Mouse (Mus musculus) cerebellum, adult (tissue): Measurements from ENCODE around the gene Nkain2.

Source experiments
- ATAC-seq: cut with Nextera tagmentation; 2 replicates; pipeline ENCODE4 v1.9.2; 2017; ENCODE audit warnings: mild to moderate bottlenecking, moderate library complexity, mixed read lengths; ENCODE audit not compliant: insufficient number of reproducible peaks, low FRiP score, low TSS enrichment

Gene Nkain2

GRCm38 (mm10) chr10:32594998-32595397, 295.3 kb downstream of the Nkain2 start:
- no peak for ATAC-seq

- ATAC-seq, result no peak
These were observed 313.0 kb downstream of the Nkain2 start for GRCm38 (mm10) chr10:32577276-32577580.

- no peak for ATAC-seq
These were observed 313.5 kb downstream of the Nkain2 start for GRCm38 (mm10) chr10:32576559-32577275.

- no peak for ATAC-seq
These were observed 332.6 kb downstream of the Nkain2 start for GRCm38 (mm10) chr10:32557673-32558072.

- ATAC-seq, result no peak
These were observed 354.2 kb downstream of the Nkain2 start for GRCm38 (mm10) chr10:32536057-32536456.

GRCm38 (mm10) chr10:32510821-32511220, 379.4 kb downstream of the Nkain2 start:
- no peak for ATAC-seq

- no peak for ATAC-seq
These were observed 395.6 kb downstream of the Nkain2 start for GRCm38 (mm10) chr10:32494591-32495182.

GRCm38 (mm10) chr10:32493600-32493999, 396.7 kb downstream of the Nkain2 start:
- ATAC-seq, result no peak

GRCm38 (mm10) chr10:32462726-32463125, 427.5 kb downstream of the Nkain2 start:
- no peak for ATAC-seq

GRCm38 (mm10) chr10:32439932-32440519, 450.2 kb downstream of the Nkain2 start:
- no peak for ATAC-seq

GRCm38 (mm10) chr10:32414228-32414627, 476.0 kb downstream of the Nkain2 start:
- no peak for ATAC-seq

- no peak for ATAC-seq
These were observed 478.9 kb downstream of the Nkain2 start for GRCm38 (mm10) chr10:32411331-32411730.

GRCm38 (mm10) chr10:32400961-32401360, 489.3 kb downstream of the Nkain2 start:
- ATAC-seq, result no peak

- ATAC-seq, result no peak
These were observed 496.3 kb downstream of the Nkain2 start for GRCm38 (mm10) chr10:32393859-32394521.

- ATAC-seq, result no peak
These were observed 496.9 kb downstream of the Nkain2 start for GRCm38 (mm10) chr10:32393326-32393725.

- ATAC-seq, result no peak
These were observed 577.5 kb downstream of the Nkain2 start for GRCm38 (mm10) chr10:32312754-32313153.

- no peak for ATAC-seq
These were observed 589.2 kb downstream of the Nkain2 start for GRCm38 (mm10) chr10:32301024-32301597.

- ATAC-seq, result no peak
These were observed 599.8 kb downstream of the Nkain2 start for GRCm38 (mm10) chr10:32290487-32290886.

- ATAC-seq, result no peak
These were observed 606.6 kb downstream of the Nkain2 start for GRCm38 (mm10) chr10:32283690-32284089.

GRCm38 (mm10) chr10:32243266-32243882, 646.9 kb downstream of the Nkain2 start:
- no peak for ATAC-seq

- no peak for ATAC-seq
These were observed 649.1 kb downstream of the Nkain2 start for GRCm38 (mm10) chr10:32241168-32241567.
